Mouse (Mus musculus): Measurements from ENCODE around the gene Gm11273.

DNA sequence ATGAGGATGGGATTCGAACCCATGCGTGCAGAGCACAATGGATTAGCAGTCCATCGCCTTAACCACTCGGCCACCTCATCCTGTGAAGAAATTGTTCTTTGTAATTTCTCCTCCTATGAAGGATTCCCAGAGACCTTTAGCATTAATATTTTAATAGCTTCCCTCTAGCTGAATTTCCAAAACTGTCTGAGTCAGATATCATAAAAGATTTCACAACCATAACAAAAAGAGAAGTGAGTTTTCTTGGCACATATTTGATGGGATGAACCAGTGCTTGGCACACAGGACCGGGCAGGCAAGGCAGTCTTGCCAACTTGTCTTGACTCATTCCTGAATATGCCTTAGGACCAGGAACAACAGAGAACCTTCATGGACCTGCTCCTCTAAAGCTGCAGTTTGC lies 8.4 kb downstream of the Gm11273 start:
- no peak for TF ChIP-seq HCFC1 (IDR thresholded peaks at IDR 0.05; ENCODE audit: borderline replicate concordance, insufficient read depth, low read length)
- TF ChIP-seq CHD2 (IDR thresholded peaks at IDR 0.05; ENCODE audit: low read depth, low read length): no peak

All from ES-E14 (cell line).